Mouse (Mus musculus) neutrophil, adult 5-6 weeks (primary cell): ENCODE results near the gene Tmem216. TPM values are rescaled to one million over a fixed set of nuclear protein-coding genes. Genes with fewer than 3 reads are reported as not detected.
A peak's percentile ranks its signal among the peaks of the same experiment; 100 is the strongest.

Source experiments
- ATAC-seq: fragments of 151-379, 151-347 bp; 2 replicates; pipeline ENCODE4 v1.8.0; 2017; ENCODE audit warnings: mild to moderate bottlenecking, moderate TSS enrichment; ENCODE audit not compliant: insufficient number of reproducible peaks, poor library complexity, low FRiP score, severe bottlenecking; ENCODE audit errors: extremely low read depth
- total RNA-seq: library from RNA; stranded (forward); fragments of 200-1000 nt; gene quantifications from 2 replicates; pipeline ENCODE4 v1.2.3, GENCODE M21; 2017

Gene Tmem216
- total RNA-seq, 1 experiment from 2014 or later: 9.3 TPM

GRCm38 (mm10) chr19:10510759-10511330 lies 45.2 kb downstream of the Tmem216 start:
- no peak for ATAC-seq

GRCm38 (mm10) chr19:10502571-10502970 lies 53.5 kb downstream of the Tmem216 start:
- peak; percentile 69; the same call in 1 of the 2 replicates for ATAC-seq

GRCm38 (mm10) chr19:10500581-10500980 lies 55.5 kb downstream of the Tmem216 start:
- no peak for ATAC-seq

- ATAC-seq: no peak
Observed at GRCm38 (mm10) chr19:10497512-10498160, 58.4 kb downstream of the Tmem216 start.

DNA sequence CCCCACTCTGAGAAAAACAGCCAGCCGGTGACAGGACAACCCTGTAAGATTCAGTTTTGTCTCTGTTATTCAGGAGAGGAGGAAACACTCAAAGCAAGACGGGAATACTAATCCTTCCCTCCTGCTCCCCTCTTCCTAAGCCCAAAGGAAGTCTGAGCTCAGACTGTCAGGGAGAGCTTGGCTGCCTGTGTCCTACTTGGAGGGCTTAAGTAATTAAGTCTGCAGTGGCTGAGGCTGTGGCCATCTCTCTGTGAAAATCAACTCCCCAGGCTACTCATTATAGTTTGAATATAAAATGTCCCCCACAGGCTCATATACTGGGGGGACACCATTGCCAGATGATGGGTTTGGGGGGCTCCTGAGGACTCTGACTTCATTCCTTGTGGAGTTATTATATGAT lies 59.1 kb downstream of the Tmem216 start:
- no peak for ATAC-seq

DNA sequence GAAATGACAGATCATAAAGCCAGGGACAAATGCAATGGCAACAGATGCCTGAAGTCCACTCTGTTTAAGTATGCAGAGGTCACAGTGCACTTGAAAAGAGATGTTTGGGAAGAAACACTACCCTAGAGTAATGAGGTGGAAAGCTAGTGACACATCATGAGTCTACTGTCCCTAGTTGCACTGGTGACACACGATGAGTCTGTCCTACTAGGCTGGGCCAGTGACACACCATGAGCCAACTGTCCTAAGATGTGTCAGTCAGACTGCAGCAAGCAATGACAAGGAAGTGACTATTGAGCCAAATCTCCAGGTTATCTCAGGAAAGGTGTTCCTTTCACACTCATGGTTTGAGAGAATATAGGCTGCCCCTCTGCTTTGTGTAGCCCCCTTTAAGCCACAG lies 60.4 kb downstream of the Tmem216 start:
- no peak for ATAC-seq

- ATAC-seq: peak; percentile 53; the same call in 1 of the 2 replicates
Observed at GRCm38 (mm10) chr19:10486264-10486738, 69.7 kb downstream of the Tmem216 start.

Other genes starting within 250 kb of the Tmem216 start
- gene Syt7, start 167.1 kb downstream of the Tmem216 start, total RNA-seq: not detected in 2 replicates
- gene Lrrc10b, start 98.8 kb downstream of the Tmem216 start, total RNA-seq: 0.47 TPM in 1 of 2 replicates, not detected in the other
- 2.0 and 2.8 TPM in 2 replicates for gene Ppp1r32, start 73.3 kb downstream of the Tmem216 start, total RNA-seq
- gene Cpsf7, start 31.0 kb downstream of the Tmem216 start, total RNA-seq: 101 and 126 TPM in 2 replicates
- gene Sdhaf2, start 30.1 kb downstream of the Tmem216 start, total RNA-seq: 66.2 and 77.1 TPM in 2 replicates
- gene Cyb561a3, start 20.9 kb upstream of the Tmem216 start, total RNA-seq: 133 and 135 TPM in 2 replicates
- gene Tmem138, start 21.1 kb upstream of the Tmem216 start, total RNA-seq: 4.9 and 5.4 TPM in 2 replicates
- gene Ddb1, start 49.1 kb upstream of the Tmem216 start, total RNA-seq: 201 TPM in 2 replicates
- 4.7 and 7.0 TPM in 2 replicates for gene Tkfc, start 49.4 kb upstream of the Tmem216 start, total RNA-seq
- gene Vwce, start 78.0 kb upstream of the Tmem216 start, total RNA-seq: not detected in 2 replicates
- gene Pga5, start 121.8 kb upstream of the Tmem216 start, total RNA-seq: not detected in 2 replicates
- gene Vps37c, start 132.5 kb upstream of the Tmem216 start, total RNA-seq: 21.0 and 25.6 TPM in 2 replicates
- 16.7 and 18.7 TPM in 2 replicates for gene Cd5, start 182.8 kb upstream of the Tmem216 start, total RNA-seq